Mouse (Mus musculus) CH12.LX (cell line): ENCODE measurements around the gene Ttc25. TPM values are rescaled to one million over a fixed set of nuclear protein-coding genes. Genes with fewer than 3 reads are reported as not detected.

Source experiments
- DNase-seq: peaks from one replicate; pipeline ENCODE4 v3.0.0-alpha.2; 2013; ENCODE audit errors: extremely low read depth
- H3K27ac ChIP-seq: 2 replicates; pipeline ENCODE4 v1.5.1; 2012; ENCODE audit warnings: low read depth, mild to moderate bottlenecking, control low read depth, moderate library complexity; ENCODE audit not compliant: insufficient read depth
- H3K27me3 ChIP-seq: replicated peaks from 2 replicates; pipeline ENCODE3; 2012; ENCODE audit warnings: inconsistent platforms
- H3K36me3 ChIP-seq, 2 experiments: replicated peaks in 1 of 2; 2 replicates each; pipeline versions ENCODE3 to v1.6.1; 2012; ENCODE audit warnings: inconsistent platforms in 1 of 2, low read length in 1 of 2, mild to moderate bottlenecking in 1 of 2, mixed read lengths in 1 of 2, moderate library complexity in 1 of 2; ENCODE audit not compliant: control insufficient read depth in 1 of 2, insufficient read depth in 1 of 2
- H3K4me1 ChIP-seq, 2 experiments: 2 replicates each; pipeline ENCODE4 v1.6.1; 2012; ENCODE audit warnings: inconsistent platforms in 1 of 2, moderate library complexity in 1 of 2; ENCODE audit not compliant: insufficient read depth in 2 of 2, control insufficient read depth in 1 of 2
- H3K4me2 ChIP-seq: 2 replicates; pipeline ENCODE4 v1.6.1; 2012; ENCODE audit warnings: low read depth, mild to moderate bottlenecking, control low read depth; ENCODE audit not compliant: poor library complexity, insufficient read depth, severe bottlenecking
- H3K4me3 ChIP-seq, 3 experiments: fragments of 150-350 bp in 1 of 3; sonication (generic) in 1 of 3; replicated peaks in 1 of 3; 2 replicates each; pipeline versions ENCODE3 to v1.5.1; 2011 to 2012; ENCODE audit warnings: low read depth in 2 of 3, low read length in 2 of 3, mild to moderate bottlenecking in 2 of 3, moderate library complexity in 2 of 3, control low read depth in 1 of 3, improper control_type of control experiment in 1 of 3, inconsistent platforms in 1 of 3, mixed read lengths in 1 of 3; ENCODE audit not compliant: poor library complexity in 1 of 3
- H3K79me2 ChIP-seq: replicated peaks from 2 replicates; pipeline ENCODE4 v1.6.1; 2012; ENCODE audit warnings: mild to moderate bottlenecking, moderate library complexity; ENCODE audit not compliant: control insufficient read depth, poor library complexity, insufficient read depth, severe bottlenecking; ENCODE audit errors: extremely low read depth
- H3K9ac ChIP-seq: 2 replicates; pipeline ENCODE4 v1.6.1; 2012; ENCODE audit warnings: low read depth, mild to moderate bottlenecking, control low read depth, moderate library complexity; ENCODE audit not compliant: insufficient read depth
- H3K9me3 ChIP-seq: replicated peaks from 2 replicates; pipeline ENCODE3; 2012; ENCODE audit warnings: low read length, inconsistent platforms, mixed read lengths
- BHLHE40 ChIP-seq: IDR thresholded peaks from 2 replicates; pipeline ENCODE4 v1.6.1; 2011; ENCODE audit warnings: mild to moderate bottlenecking, low read depth, low read length, improper control_type of control experiment
- CHD1 ChIP-seq: IDR thresholded peaks from 2 replicates; pipeline ENCODE4 v1.6.1; 2012; ENCODE audit warnings: low read depth, low read length, improper control_type of control experiment, inconsistent platforms
- CHD2 ChIP-seq: IDR thresholded peaks from 2 replicates; pipeline ENCODE4 v1.6.1; 2011; ENCODE audit warnings: low read length, improper control_type of control experiment
- CTCF ChIP-seq, 2 experiments: IDR thresholded peaks in 1 of 2; conservative IDR thresholded peaks in 1 of 2; 2 replicates each; pipeline ENCODE4 v1.5.1; 2011 to 2012; ENCODE audit warnings: low read depth in 2 of 2, low read length in 2 of 2, improper control_type of control experiment in 1 of 2, inconsistent platforms in 1 of 2, mild to moderate bottlenecking in 1 of 2, moderate library complexity in 1 of 2
- ELF1 ChIP-seq: IDR thresholded peaks from 2 replicates; pipeline ENCODE4 v1.6.1; 2014; ENCODE audit warnings: low read depth, mild to moderate bottlenecking, inconsistent platforms, low read length, improper control_type of control experiment
- GABPA ChIP-seq: IDR thresholded peaks from 2 replicates; pipeline ENCODE4 v1.6.1; 2012; ENCODE audit warnings: low read depth, low read length, improper control_type of control experiment, inconsistent platforms; ENCODE audit not compliant: insufficient replicate concordance
- HCFC1 ChIP-seq: IDR thresholded peaks from 2 replicates; pipeline ENCODE4 v1.6.1; 2012; ENCODE audit warnings: low read depth, mild to moderate bottlenecking, inconsistent platforms, low read length, improper control_type of control experiment
- IRF4 ChIP-seq: IDR thresholded peaks from 2 replicates; pipeline ENCODE4 v1.6.1; 2014; ENCODE audit warnings: low read depth, mild to moderate bottlenecking, inconsistent platforms, low read length, improper control_type of control experiment
- JUN ChIP-seq: IDR thresholded peaks from 2 replicates; pipeline ENCODE4 v1.6.1; 2011; ENCODE audit warnings: low read depth, mild to moderate bottlenecking, low read length, improper control_type of control experiment, moderate library complexity; ENCODE audit not compliant: insufficient read depth
- JUND ChIP-seq: conservative IDR thresholded peaks from 2 replicates; pipeline ENCODE4 v1.6.1; 2011; ENCODE audit warnings: low read depth, low read length, improper control_type of control experiment
- KAT2A ChIP-seq: IDR thresholded peaks from 2 replicates; pipeline ENCODE4 v1.6.1; 2012; ENCODE audit warnings: low read length, improper control_type of control experiment, inconsistent platforms; ENCODE audit not compliant: insufficient replicate concordance
- MAFK ChIP-seq: IDR thresholded peaks from 2 replicates; pipeline ENCODE4 v1.6.1; 2011; ENCODE audit warnings: low read length, improper control_type of control experiment; ENCODE audit not compliant: insufficient replicate concordance
- MAX ChIP-seq: IDR thresholded peaks from 2 replicates; pipeline ENCODE4 v1.6.1; 2011; ENCODE audit warnings: low read length, improper control_type of control experiment
- MAZ ChIP-seq: IDR thresholded peaks from 2 replicates; pipeline ENCODE4 v1.6.1; 2012; ENCODE audit warnings: low read depth, mild to moderate bottlenecking, inconsistent platforms, low read length, improper control_type of control experiment, moderate library complexity
- MEF2A ChIP-seq: IDR thresholded peaks from 2 replicates; pipeline ENCODE4 v1.6.1; 2014; ENCODE audit warnings: low read depth, mild to moderate bottlenecking, inconsistent platforms, low read length, improper control_type of control experiment, borderline replicate concordance
- MYC ChIP-seq: IDR thresholded peaks from 2 replicates; pipeline ENCODE4 v1.6.1; 2011; ENCODE audit warnings: low read depth, mild to moderate bottlenecking, improper control_type of control experiment, low read length
- NELFE ChIP-seq: IDR thresholded peaks from 2 replicates; pipeline ENCODE4 v1.6.1; 2011; ENCODE audit warnings: low read depth, low read length, improper control_type of control experiment
- NRF1 ChIP-seq: IDR thresholded peaks from 2 replicates; pipeline ENCODE4 v1.6.1; 2014; ENCODE audit warnings: low read depth, mild to moderate bottlenecking, inconsistent platforms, low read length, improper control_type of control experiment, moderate library complexity
- PAX5 ChIP-seq: IDR thresholded peaks from 2 replicates; pipeline ENCODE4 v1.6.1; 2012; ENCODE audit warnings: low read length, inconsistent platforms, mixed read lengths
- POLR2A ChIP-seq: IDR thresholded peaks from 2 replicates; pipeline ENCODE4 v1.6.1; 2011; ENCODE audit warnings: low read depth, mild to moderate bottlenecking, improper control_type of control experiment, low read length
- RAD21 ChIP-seq: IDR thresholded peaks from 2 replicates; pipeline ENCODE4 v1.6.1; 2011; ENCODE audit warnings: low read depth, mild to moderate bottlenecking, low read length, improper control_type of control experiment, moderate library complexity
- RCOR1 ChIP-seq: conservative IDR thresholded peaks from 2 replicates; pipeline ENCODE4 v1.6.1; 2012; ENCODE audit warnings: low read depth, mild to moderate bottlenecking, inconsistent platforms, low read length, improper control_type of control experiment
- SIN3A ChIP-seq: IDR thresholded peaks from 2 replicates; pipeline ENCODE4 v1.6.1; 2012; ENCODE audit warnings: low read length, improper control_type of control experiment, inconsistent platforms
- SMC3 ChIP-seq: IDR thresholded peaks from 2 replicates; pipeline ENCODE4 v1.6.1; 2011; ENCODE audit warnings: low read depth, low read length, improper control_type of control experiment
- TBP ChIP-seq: conservative IDR thresholded peaks from 2 replicates; pipeline ENCODE4 v1.6.1; 2011; ENCODE audit warnings: low read depth, low read length, improper control_type of control experiment
- TCF12 ChIP-seq: IDR thresholded peaks from 2 replicates; pipeline ENCODE4 v1.6.1; 2014; ENCODE audit warnings: low read depth, mild to moderate bottlenecking, inconsistent platforms, low read length, improper control_type of control experiment
- USF1 ChIP-seq: IDR thresholded peaks from 2 replicates; pipeline ENCODE4 v1.6.1; 2014; ENCODE audit warnings: low read depth, mild to moderate bottlenecking, inconsistent platforms, low read length, improper control_type of control experiment
- USF2 ChIP-seq: conservative IDR thresholded peaks from 2 replicates; pipeline ENCODE4 v1.6.1; 2011; ENCODE audit warnings: low read depth, low read length, improper control_type of control experiment
- ZC3H11A ChIP-seq: IDR thresholded peaks from 2 replicates; pipeline ENCODE4 v1.6.1; 2012; ENCODE audit warnings: low read depth, mild to moderate bottlenecking, inconsistent platforms, low read length, improper control_type of control experiment
- ZMIZ1 ChIP-seq: IDR thresholded peaks from 2 replicates; pipeline ENCODE4 v1.6.1; 2012; ENCODE audit warnings: low read depth, mild to moderate bottlenecking, inconsistent platforms, low read length, improper control_type of control experiment
- ZNF384 ChIP-seq: IDR thresholded peaks from 2 replicates; pipeline ENCODE4 v1.6.1; 2012; ENCODE audit warnings: low read depth, low read length, improper control_type of control experiment, inconsistent platforms
- dilution Hi-C: fragments of 300-500 bp; cut with MboI; formaldehyde crosslinking; loops from 2 replicates; pipeline ENCODE4 v1.14.3; 2020; ENCODE audit warnings: low sequenced_read_pairs; ENCODE audit not compliant: extremely low pct_unique_long_range_greater_than_20kb, extremely low pct_ligation_motif_present
- in situ Hi-C: fragments of 300-500 bp; cut with MboI; formaldehyde crosslinking; loops from 3 replicates; pipeline ENCODE4 v1.14.3; 2019; ENCODE audit warnings: low sequenced_read_pairs, low pct_ligation_motif_present, low pct_unique_long_range_greater_than_20kb, mixed read lengths
- polyA plus RNA-seq: library from polyadenylated mRNA; unstranded; fragments of >175 nt; gene quantifications from 2 replicates; pipeline ENCODE4 v1.2.1, GENCODE M21; 2012; ENCODE audit warnings: low read depth; ENCODE audit not compliant: insufficient read length
- total RNA-seq, 2 experiments: library from RNA; depleted of rRNA; stranded (reverse); fragments of 300-350 nt in 1 of 2; fragments of >200 nt in 1 of 2; gene quantifications; 2 replicates each; pipeline ENCODE4 v1.2.3; 2012 to 2014

Ttc25 gene
- total and polyA plus RNA-seq, 3 experiments = 0.51 to 12.8 (median 1.3) TPM

- Histone ChIP-seq H3K27ac (no peak overlapping the region), H3K27me3 (no peaks in the 10 kb centered on the region), H3K36me3 (peaks cover 84 to 96% of the 10 kb centered on the region in 2 experiments), H3K79me2 (peaks cover 41% of the 10 kb centered on the region), H3K4me1 (peaks cover 31 to 46% of the 10 kb centered on the region in 2 experiments), H3K4me3 (no peak overlapping the region), H3K9me3 (no peaks in the 10 kb centered on the region), H3K4me2 (no peak overlapping the region), H3K9ac (no peak overlapping the region)
- TF ChIP-seq TBP (no peak), JUN (no peak), MAZ (no peak), SMC3 (no peak), CTCF (conservative IDR thresholded peaks at IDR 0.05 in 1 of 2, IDR thresholded peaks at IDR 0.05 in 1 of 2; ENCODE audit: low read depth in 2 of 2, low read length in 2 of 2) (no peak), NRF1 (no peak), ZNF384 (no peak), MYC (no peak), RAD21 (no peak), KAT2A (no peak), GABPA (no peak), ZMIZ1 (no peak), SIN3A (no peak), USF1 (no peak), CHD1 (no peak), BHLHE40 (no peak)
- in situ Hi-C loops = no loop called here
- dilution Hi-C loops = no loop called here
- DNase-seq = no peak
Measured at GRCm38 (mm10) chr11:100595533-100595932, 50.1 kb downstream of the Ttc25 start.

DNA sequence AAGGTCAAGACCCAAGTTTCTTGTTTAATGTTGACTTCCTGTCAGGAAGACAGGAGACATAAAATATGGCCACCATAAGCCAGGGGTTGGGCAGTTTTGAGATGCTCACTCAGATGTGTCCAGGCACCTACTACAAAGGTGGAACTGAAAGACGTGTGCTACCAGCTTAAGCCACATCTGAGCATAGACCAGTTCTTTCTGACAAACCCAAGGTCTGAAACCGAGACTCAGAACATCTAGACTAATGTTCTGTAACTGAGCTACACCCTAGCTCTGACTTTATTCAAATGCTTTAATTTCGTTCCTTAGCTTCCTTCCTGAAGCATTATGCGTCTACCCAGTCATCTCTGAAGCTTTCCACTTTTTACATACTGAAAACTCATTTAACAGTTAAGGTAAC, 52.7 kb downstream of the Ttc25 start:
- H3K27me3 ChIP-seq = no peaks in the 10 kb centered on the region
- peaks cover 62% of the 10 kb centered on the region for H3K79me2 ChIP-seq
- H3K27ac ChIP-seq = peak overlapping the region; percentile 98
- H3K36me3 ChIP-seq = peaks cover 74 to 93% of the 10 kb centered on the region in 2 experiments
- H3K4me3 ChIP-seq = no peak overlapping the region
- DNase-seq = peak; percentile 93
- 0 out of 2 replicates have a peak overlapping the region, but pooled peaks have one; percentile 10 for H3K9ac ChIP-seq
- H3K9me3 ChIP-seq = no peaks in the 10 kb centered on the region
- dilution Hi-C loops = no loop called here
- in situ Hi-C loops = no loop called here
- H3K4me1 ChIP-seq = peaks cover 31 to 56% of the 10 kb centered on the region in 2 experiments
- H3K4me2 ChIP-seq = peak overlapping the region; percentile 27
- TF ChIP-seq USF2 = no peak
- TF ChIP-seq JUND = peak; percentile 94
- no peak for TF ChIP-seq GABPA
- peak; percentile 30; the same call in 1 of the 2 replicates for TF ChIP-seq HCFC1
- no peak for TF ChIP-seq MAX
- TF ChIP-seq JUN = peak; percentile 87
- TF ChIP-seq CTCF (conservative IDR thresholded peaks at IDR 0.05 in 1 of 2, IDR thresholded peaks at IDR 0.05 in 1 of 2; ENCODE audit: low read depth in 2 of 2, low read length in 2 of 2) = no peak
- peak; percentile 47; the same call in 1 of the 2 replicates for TF ChIP-seq CHD2
- TF ChIP-seq ZC3H11A = no peak
- peak; percentile 99 for TF ChIP-seq IRF4
- no peak for TF ChIP-seq SMC3
- peak; percentile 92 for TF ChIP-seq BHLHE40
- TF ChIP-seq NRF1 = no peak
- TF ChIP-seq NELFE = no peak
- no peak for TF ChIP-seq RAD21
- TF ChIP-seq CHD1 = peak; percentile 4; the same call in 1 of the 2 replicates
- TF ChIP-seq SIN3A = no peak; the same call in 1 of the 2 replicates
- TF ChIP-seq POLR2A = peak; percentile 57; the same call in 1 of the 2 replicates
- TF ChIP-seq RCOR1 = peak; percentile 92; the same call in 1 of the 2 replicates
- TF ChIP-seq ZNF384 = no peak
- TF ChIP-seq MEF2A = peak; percentile 91
- peak; percentile 81 for TF ChIP-seq MAFK
- TF ChIP-seq MYC = peak; percentile 85
- peak; percentile 54 for TF ChIP-seq ELF1
- peak; percentile 94 for TF ChIP-seq TCF12
- TF ChIP-seq MAZ = peak; percentile 58; the same call in 1 of the 2 replicates
- TF ChIP-seq PAX5 = no peak
- no peak for TF ChIP-seq KAT2A
